Mouse (Mus musculus): ENCODE data around the gene Raly. TPM values are rescaled to one million over a fixed set of nuclear protein-coding genes. Genes with fewer than 3 reads are reported as not detected.

The Raly gene
- polyA plus RNA-seq, 1 experiment: 378 TPM

DNA sequence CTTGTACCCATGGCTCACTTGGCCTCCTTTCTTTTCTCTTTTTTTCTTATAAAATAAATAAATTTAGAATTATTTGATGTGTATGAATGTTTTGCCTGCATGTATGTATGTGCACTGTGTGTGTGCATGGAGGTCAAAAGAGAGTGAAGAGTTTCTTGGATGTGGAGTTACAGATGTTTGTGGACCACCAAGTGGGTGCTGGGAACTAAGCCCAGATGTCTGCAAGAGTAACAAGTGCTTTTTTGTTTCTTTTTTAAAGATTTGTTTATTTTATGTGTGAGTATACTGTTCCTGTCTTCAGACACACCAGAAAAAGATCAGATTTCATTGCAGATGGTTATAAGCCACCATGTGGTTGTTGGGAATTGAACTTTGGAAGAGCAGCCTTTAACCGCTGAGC, 12.5 kb downstream of the Raly start:
- Histone ChIP-seq H3K36me3 (replicated peaks; ENCODE audit: low read length) (peaks cover 9% of the 10 kb centered on the region), H3K27me3 (replicated peaks) (no peaks in the 10 kb centered on the region), H3K4me1 (peaks cover 49% of the 10 kb centered on the region), H3K9me3 (no peaks in the 10 kb centered on the region), H3K4me3 (replicated peaks) (no peak overlapping the region)
- no peak for TF ChIP-seq FLI1 (IDR thresholded peaks at IDR 0.05; ENCODE audit: low read length)
- TF ChIP-seq GATA1 (IDR thresholded peaks at IDR 0.05; ENCODE audit: borderline replicate concordance, low read length): no peak

DNA sequence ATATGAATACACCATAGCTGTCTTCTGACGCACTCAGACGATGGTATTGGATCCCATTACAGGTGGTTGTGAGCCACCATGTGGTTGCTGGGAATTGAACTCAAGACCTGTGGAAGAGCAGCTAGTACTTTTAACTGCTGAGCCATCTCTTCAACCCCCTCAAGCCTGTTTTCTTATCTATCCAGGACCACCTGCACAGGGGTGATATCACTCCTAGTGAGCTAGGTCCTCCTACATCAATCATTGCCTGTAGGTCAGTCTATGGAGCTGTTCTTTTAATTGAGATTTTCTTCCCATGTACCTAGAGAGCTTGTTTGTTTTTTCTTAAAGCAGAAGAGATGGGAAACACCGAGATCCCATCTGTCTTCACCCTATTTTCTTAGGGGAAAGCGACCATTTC, 12.9 kb downstream of the Raly start:
- H3K9me3 ChIP-seq: no peaks in the 10 kb centered on the region
- peaks cover 49% of the 10 kb centered on the region for H3K4me1 ChIP-seq
- peaks cover 9% of the 10 kb centered on the region for H3K36me3 ChIP-seq (replicated peaks; ENCODE audit: low read length)
- no peak overlapping the region for H3K4me3 ChIP-seq (replicated peaks)
- no peaks in the 10 kb centered on the region for H3K27me3 ChIP-seq (replicated peaks)
- TF ChIP-seq FLI1 (IDR thresholded peaks at IDR 0.05; ENCODE audit: low read length): no peak
- TF ChIP-seq GATA1 (IDR thresholded peaks at IDR 0.05; ENCODE audit: borderline replicate concordance, low read length): no peak

- Histone ChIP-seq H3K4me3 (replicated peaks) (no peak overlapping the region), H3K9me3 (no peaks in the 10 kb centered on the region), H3K36me3 (replicated peaks; ENCODE audit: low read length) (peaks cover 7% of the 10 kb centered on the region), H3K27me3 (replicated peaks) (no peaks in the 10 kb centered on the region), H3K4me1 (peaks cover 51% of the 10 kb centered on the region)
- TF ChIP-seq FLI1 (IDR thresholded peaks at IDR 0.05; ENCODE audit: low read length) (no peak), GATA1 (IDR thresholded peaks at IDR 0.05; ENCODE audit: borderline replicate concordance, low read length) (no peak)
Observed at GRCm38 (mm10) chr2:154807689-154808088, 16.8 kb downstream of the Raly start.

- no peak for TF ChIP-seq FLI1 (IDR thresholded peaks at IDR 0.05; ENCODE audit: low read length)
- no peak for TF ChIP-seq GATA1 (IDR thresholded peaks at IDR 0.05; ENCODE audit: borderline replicate concordance, low read length)
- Histone ChIP-seq H3K36me3 (replicated peaks; ENCODE audit: low read length) (peaks cover 7% of the 10 kb centered on the region), H3K4me3 (replicated peaks) (no peak overlapping the region), H3K9me3 (no peaks in the 10 kb centered on the region), H3K27me3 (replicated peaks) (no peaks in the 10 kb centered on the region), H3K4me1 (peaks cover 48% of the 10 kb centered on the region)
Observed at GRCm38 (mm10) chr2:154809107-154809762, 18.3 kb downstream of the Raly start.

DNA sequence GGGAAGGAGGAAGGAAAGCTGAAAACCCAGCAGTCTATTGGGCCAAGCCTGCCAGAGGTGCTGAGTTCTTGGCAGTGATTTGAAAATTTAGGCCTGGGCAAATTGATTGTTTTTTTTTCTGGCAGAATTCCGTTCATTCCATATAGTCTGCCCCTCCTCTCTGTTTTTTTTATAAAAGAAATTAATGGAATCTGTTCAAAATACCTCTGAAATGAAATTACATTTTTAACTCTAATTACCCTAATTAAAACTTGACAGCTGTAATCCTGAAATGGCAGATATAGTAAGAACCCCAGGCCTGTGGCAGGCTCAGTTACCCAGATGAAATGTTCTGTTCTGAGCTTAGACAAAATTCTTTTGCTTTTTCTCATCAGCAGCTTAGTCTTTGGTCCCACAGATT, 19.9 kb downstream of the Raly start:
- no peak overlapping the region for H3K4me3 ChIP-seq (replicated peaks)
- H3K36me3 ChIP-seq (replicated peaks; ENCODE audit: low read length): peaks cover 7% of the 10 kb centered on the region
- TF ChIP-seq FLI1 (IDR thresholded peaks at IDR 0.05; ENCODE audit: low read length) (no peak), GATA1 (IDR thresholded peaks at IDR 0.05; ENCODE audit: borderline replicate concordance, low read length) (no peak)
- H3K9me3 ChIP-seq: no peaks in the 10 kb centered on the region
- no peaks in the 10 kb centered on the region for H3K27me3 ChIP-seq (replicated peaks)
- H3K4me1 ChIP-seq: peaks cover 52% of the 10 kb centered on the region

DNA sequence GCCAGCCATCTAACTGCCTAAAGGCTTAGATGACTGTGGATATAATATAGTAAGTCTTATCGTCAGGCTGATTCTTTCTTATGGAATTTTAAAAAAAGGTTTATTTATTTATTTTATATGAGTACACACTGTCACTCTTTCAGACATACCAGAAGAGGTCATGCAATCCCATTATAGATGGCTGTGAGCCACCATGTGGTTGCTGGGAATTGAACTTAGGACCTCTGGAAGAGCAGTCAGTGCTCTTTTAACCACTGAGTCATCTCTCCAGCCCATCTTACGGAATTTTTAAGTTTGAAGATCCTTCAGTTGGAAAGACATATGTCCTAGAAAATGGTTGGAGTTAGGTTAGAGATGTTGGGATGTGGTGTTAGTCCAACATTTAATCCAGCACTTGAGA, 22.5 kb downstream of the Raly start:
- H3K9me3 ChIP-seq: no peaks in the 10 kb centered on the region
- peaks cover 62% of the 10 kb centered on the region for H3K4me1 ChIP-seq

GRCm38 (mm10) chr2:154817089-154817488, 26.2 kb downstream of the Raly start:
- Histone ChIP-seq H3K27me3 (replicated peaks) (no peaks in the 10 kb centered on the region), H3K4me3 (replicated peaks) (no peak overlapping the region), H3K9me3 (no peaks in the 10 kb centered on the region), H3K36me3 (replicated peaks; ENCODE audit: low read length) (peaks cover 4% of the 10 kb centered on the region), H3K4me1 (peaks cover 87% of the 10 kb centered on the region)
- TF ChIP-seq GATA1 (IDR thresholded peaks at IDR 0.05; ENCODE audit: borderline replicate concordance, low read length) (no peak), FLI1 (IDR thresholded peaks at IDR 0.05; ENCODE audit: low read length) (no peak)

More for the DNA sequence above, 22.5 kb downstream of the Raly start:
- no peak for TF ChIP-seq GATA1 (IDR thresholded peaks at IDR 0.05; ENCODE audit: borderline replicate concordance, low read length)
- no peak for TF ChIP-seq FLI1 (IDR thresholded peaks at IDR 0.05; ENCODE audit: low read length)
- H3K4me3 ChIP-seq (replicated peaks): no peak overlapping the region
- H3K36me3 ChIP-seq (replicated peaks; ENCODE audit: low read length): peaks cover 2% of the 10 kb centered on the region
- H3K27me3 ChIP-seq (replicated peaks): no peaks in the 10 kb centered on the region

DNA sequence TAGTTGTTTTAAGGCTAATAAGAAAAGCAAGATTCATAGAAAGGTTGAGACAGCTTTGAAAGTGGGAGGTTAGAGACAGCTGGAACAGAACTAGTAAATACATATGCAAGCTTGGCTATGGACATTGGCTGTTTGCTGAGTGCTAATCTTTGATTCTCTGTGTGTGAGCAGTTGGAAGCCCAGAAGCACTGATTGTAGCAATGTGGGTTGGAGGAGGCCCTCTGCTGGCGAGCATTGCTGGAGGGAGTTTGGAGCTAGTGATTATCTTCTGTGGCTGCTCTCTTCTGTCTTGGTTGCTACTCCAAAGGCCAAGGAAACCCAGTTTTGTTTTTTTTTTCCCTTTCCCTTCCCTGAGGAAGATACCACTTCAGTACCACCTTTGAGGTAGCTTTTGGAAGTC, 26.9 kb downstream of the Raly start:
- Histone ChIP-seq H3K4me3 (replicated peaks) (no peak overlapping the region), H3K27me3 (replicated peaks) (no peaks in the 10 kb centered on the region), H3K9me3 (no peaks in the 10 kb centered on the region), H3K36me3 (replicated peaks; ENCODE audit: low read length) (peaks cover 7% of the 10 kb centered on the region), H3K4me1 (peaks cover 89% of the 10 kb centered on the region)
- TF ChIP-seq GATA1 (IDR thresholded peaks at IDR 0.05; ENCODE audit: borderline replicate concordance, low read length) (no peak), FLI1 (IDR thresholded peaks at IDR 0.05; ENCODE audit: low read length) (no peak)

DNA sequence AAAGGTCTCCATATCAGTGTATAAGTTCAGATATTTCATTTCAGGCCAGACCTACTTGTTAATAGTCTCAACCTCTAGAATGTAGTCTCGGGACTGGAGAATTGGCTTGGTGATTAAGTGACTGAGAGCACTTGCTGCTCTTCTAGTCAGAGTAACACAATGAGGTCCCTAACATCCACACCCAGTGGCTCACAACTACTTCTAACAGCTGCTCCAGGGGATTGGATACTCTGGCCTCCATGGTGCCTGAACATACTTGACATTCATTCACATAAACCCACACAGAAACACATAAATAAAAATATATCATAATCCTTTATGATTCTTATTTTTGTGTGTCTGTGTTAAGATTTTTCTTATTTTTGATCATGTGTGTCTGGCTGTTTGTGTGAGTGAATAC, 27.7 kb downstream of the Raly start:
- peaks cover 85% of the 10 kb centered on the region for H3K4me1 ChIP-seq
- no peak overlapping the region for H3K4me3 ChIP-seq (replicated peaks)
- no peaks in the 10 kb centered on the region for H3K27me3 ChIP-seq (replicated peaks)
- TF ChIP-seq FLI1 (IDR thresholded peaks at IDR 0.05; ENCODE audit: low read length) (no peak), GATA1 (IDR thresholded peaks at IDR 0.05; ENCODE audit: borderline replicate concordance, low read length) (no peak)
- H3K9me3 ChIP-seq: no peaks in the 10 kb centered on the region
- peaks cover 7% of the 10 kb centered on the region for H3K36me3 ChIP-seq (replicated peaks; ENCODE audit: low read length)

DNA sequence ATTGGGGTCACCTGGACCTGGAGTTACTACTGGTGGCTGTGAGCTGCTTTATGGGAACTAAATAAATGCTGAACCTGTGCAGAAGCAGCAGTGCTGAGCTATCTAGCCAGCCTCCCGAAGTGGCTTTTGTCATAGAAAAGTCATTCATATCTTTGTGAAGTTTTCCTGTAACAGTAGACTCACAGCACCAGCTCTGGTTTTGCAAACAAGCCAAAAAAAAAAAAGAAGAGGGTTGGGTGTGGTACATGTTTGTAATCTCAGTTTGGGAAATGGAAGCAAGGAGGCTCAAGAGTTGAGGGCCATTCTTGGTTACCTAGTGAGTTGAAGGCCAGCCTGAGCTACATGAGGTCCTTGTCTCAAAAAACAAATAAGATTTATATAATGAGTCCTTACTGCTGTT, 29.4 kb downstream of the Raly start:
- Histone ChIP-seq H3K27me3 (replicated peaks) (no peaks in the 10 kb centered on the region), H3K9me3 (no peaks in the 10 kb centered on the region), H3K4me1 (peaks cover 71% of the 10 kb centered on the region), H3K4me3 (replicated peaks) (no peak overlapping the region), H3K36me3 (replicated peaks; ENCODE audit: low read length) (peaks cover 9% of the 10 kb centered on the region)
- TF ChIP-seq GATA1 (IDR thresholded peaks at IDR 0.05; ENCODE audit: borderline replicate concordance, low read length) (no peak), FLI1 (IDR thresholded peaks at IDR 0.05; ENCODE audit: low read length) (no peak)

Measured in megakaryocyte, embryonic 14.5 days (primary cell).